Mouse (Mus musculus) brain, embryonic 14.5 days (tissue): ENCODE data around the gene Rbm14.

Experiments
- CTCF ChIP-seq: fragments of 200-500 bp; IDR thresholded peaks from 2 replicates; pipeline ENCODE4 v1.5.1; 2012; ENCODE audit warnings: inconsistent platforms, mild to moderate bottlenecking, moderate library complexity, borderline replicate concordance; ENCODE audit not compliant: insufficient read depth, insufficient read length; ENCODE audit errors: extremely low read depth
- POLR2A ChIP-seq: fragments of 200-500 bp; IDR thresholded peaks from 2 replicates; pipeline ENCODE4 v1.6.1; 2012; ENCODE audit warnings: mild to moderate bottlenecking, inconsistent platforms, borderline replicate concordance; ENCODE audit not compliant: poor library complexity, insufficient read depth, insufficient read length, severe bottlenecking; ENCODE audit errors: extremely low read depth

DNA sequence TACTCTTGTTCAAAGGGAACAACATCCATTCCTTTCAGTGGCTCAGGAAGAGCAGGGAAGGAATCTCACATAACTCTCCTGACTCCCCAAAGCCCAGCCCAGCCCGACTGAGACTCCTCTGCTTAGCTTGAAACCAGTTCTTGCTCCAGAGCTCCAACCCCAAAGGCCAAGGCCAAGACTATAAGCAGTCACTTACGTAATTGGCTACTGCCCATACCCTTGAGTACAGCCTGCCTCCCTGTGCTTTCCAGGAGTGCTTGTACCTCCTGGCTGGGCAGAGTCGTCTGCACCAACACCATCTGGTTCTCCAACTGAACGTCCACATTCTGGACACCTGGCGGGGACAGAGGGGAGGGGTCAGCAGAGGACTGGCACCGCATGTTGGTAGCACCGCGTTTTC is 22.5 kb upstream of the Rbm14 start:
- no peak for TF ChIP-seq CTCF
- no peak for TF ChIP-seq POLR2A
